Mouse (Mus musculus) heart, postnatal 0 days (tissue): ENCODE data around the gene Emilin3. TPM values are rescaled to one million over a fixed set of nuclear protein-coding genes. Genes with fewer than 3 reads are reported as not detected.

Experiments used
- ATAC-seq: fragments of 200-750 bp; cut with Nextera tagmentation; 2 replicates; pipeline ENCODE4 v1.8.0; 2017; ENCODE audit warnings: low read depth, moderate number of reproducible peaks, moderate library complexity; ENCODE audit not compliant: insufficient read depth
- DNase-seq: peaks from one replicate; pipeline ENCODE4 v3.0.0-alpha.2; 2016; ENCODE audit warnings: low spot score
- H3K27ac ChIP-seq: fragments of 300-500 bp; sonication (generic); 2 replicates; pipeline ENCODE4 v1.5.1; 2014; ENCODE audit warnings: low read depth, mild to moderate bottlenecking
- H3K27me3 ChIP-seq: fragments of 300-500 bp; sonication (generic); 2 replicates; pipeline ENCODE4 v1.6.1; 2014; ENCODE audit warnings: low read length, mixed read lengths; ENCODE audit not compliant: control insufficient read depth, insufficient read depth
- H3K36me3 ChIP-seq: fragments of 300-500 bp; sonication (generic); replicated peaks from 2 replicates; pipeline ENCODE4 v1.6.1; 2014; ENCODE audit warnings: low read length, mixed read lengths; ENCODE audit not compliant: control insufficient read depth, insufficient read depth
- H3K4me1 ChIP-seq: fragments of 300-500 bp; sonication (generic); 2 replicates; pipeline ENCODE4 v1.6.1; 2014; ENCODE audit warnings: antibody characterized with exemption; ENCODE audit not compliant: control insufficient read depth, insufficient read depth
- H3K4me2 ChIP-seq: fragments of 300-500 bp; sonication (generic); 2 replicates; pipeline ENCODE4 v1.6.1; 2014; ENCODE audit warnings: low read depth, mild to moderate bottlenecking, low read length, moderate library complexity
- H3K4me3 ChIP-seq: fragments of 300-500 bp; sonication (generic); 2 replicates; pipeline ENCODE4 v1.5.1; 2014; ENCODE audit warnings: low read depth, low read length
- H3K9ac ChIP-seq: fragments of 300-500 bp; sonication (generic); replicated peaks from 2 replicates; pipeline ENCODE4 v1.6.1; 2014; ENCODE audit warnings: low read depth, low read length, mixed read lengths
- H3K9me3 ChIP-seq: fragments of 300-500 bp; sonication (generic); replicated peaks from 2 replicates; pipeline ENCODE4 v1.6.1; 2016; ENCODE audit warnings: low read length; ENCODE audit not compliant: control insufficient read depth
- CTCF ChIP-seq: IDR thresholded peaks from 2 replicates; pipeline ENCODE4 v1.5.1; 2016; ENCODE audit warnings: antibody characterized with exemption, control low read depth, low read depth
- EP300 ChIP-seq: IDR thresholded peaks from 2 replicates; pipeline ENCODE4 v1.6.1; 2016; ENCODE audit warnings: antibody characterized with exemption, low read depth
- WGBS: fragments of 180-500 bp; shearing (Covaris S2); extraction: QIAGEN DNeasy Blood & Tissue Kit; methylation state at CpG from one replicate; pipeline ENCODE4 v1.1.7; 2014; 5-methylcytosine and 5-hydroxymethylcytosine counted together
- polyA plus RNA-seq: library from polyadenylated mRNA; unstranded; fragments of >200 nt; fragmentation: Nextera tagmentation; extraction: Ambion mirVana; gene quantifications from 2 replicates; pipeline ENCODE4 v1.2.1, GENCODE M21; 2015
- total RNA-seq: library from RNA; depleted of rRNA; stranded (reverse); fragments of >200 nt; gene quantifications from 2 replicates; pipeline ENCODE4 v1.2.3, GENCODE M21; 2014; ENCODE audit warnings: low replicate concordance

Emilin3 gene
- total and polyA plus RNA-seq, 2 experiments from 2014 or later, result 0.10 to 0.84 TPM

DNA sequence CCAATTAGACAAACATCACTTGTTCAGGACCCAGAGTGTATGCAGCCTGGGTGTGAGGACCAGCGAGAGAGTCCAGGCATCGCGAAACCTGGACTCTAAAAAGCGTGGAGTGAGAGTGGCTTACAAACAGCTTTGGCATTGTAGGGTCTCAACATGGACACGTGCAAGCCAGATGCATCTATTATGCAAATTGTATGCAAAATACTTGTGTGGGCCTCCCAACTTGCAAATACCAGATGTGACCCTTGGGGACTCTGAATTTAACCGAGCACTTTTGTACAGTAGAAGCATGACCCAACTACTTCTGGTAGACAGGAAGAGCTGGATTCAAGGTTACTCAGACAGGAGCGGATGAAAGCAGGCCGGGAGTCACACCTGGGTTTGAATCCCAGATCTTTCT is 4.6 kb upstream of the Emilin3 start:
- H3K9ac ChIP-seq, result no peak overlapping the region
- 86% methylated on average over 8 of the region's 8 CpGs for WGBS

DNA sequence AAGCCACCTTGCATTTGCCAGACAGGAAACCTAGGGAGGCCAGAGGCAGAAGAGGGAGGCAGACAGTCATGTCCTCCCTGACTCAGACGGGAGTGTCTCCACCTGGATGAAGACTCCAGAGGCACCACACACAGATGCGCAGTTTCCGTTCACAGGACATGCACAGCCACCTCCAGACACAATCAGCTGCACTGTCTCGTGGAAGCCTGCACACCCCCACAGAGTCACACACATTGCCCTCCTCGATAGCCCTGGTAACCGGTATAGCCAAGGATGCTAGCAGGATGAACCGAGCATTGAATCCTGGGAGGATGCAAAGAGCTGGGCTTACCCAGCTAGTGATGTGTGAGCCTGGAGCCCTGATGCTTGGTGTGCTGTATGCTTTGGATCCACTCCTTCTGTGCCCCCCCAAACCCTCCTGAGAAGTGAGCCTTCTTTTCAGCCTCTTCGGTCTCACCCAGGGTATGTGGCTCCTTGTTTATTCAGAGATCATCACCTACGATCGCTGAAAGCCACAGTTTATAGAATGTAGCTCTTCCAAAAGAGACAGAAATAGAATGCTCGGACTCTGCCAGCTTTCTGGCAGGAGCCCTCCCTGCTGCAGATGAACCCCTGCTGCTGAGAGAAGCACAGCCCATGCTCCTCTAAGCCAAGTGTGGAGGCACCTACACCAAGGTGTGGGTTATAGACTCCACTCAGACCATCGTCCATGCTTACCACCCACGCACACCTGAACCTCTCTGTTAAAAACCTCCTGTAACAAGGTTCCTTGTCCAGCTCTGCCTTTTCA is 3.9 kb upstream of the Emilin3 start:
- 54% methylated on average over 13 of the region's 13 CpGs for WGBS
- no peaks in the 10 kb centered on the region for H3K36me3 ChIP-seq
- no peak for ATAC-seq

More for the DNA sequence above, 4.6 kb upstream of the Emilin3 start:
- Histone ChIP-seq H3K27me3 (peaks cover 30% of the 10 kb centered on the region), H3K4me2 (no peak overlapping the region), H3K36me3 (no peaks in the 10 kb centered on the region), H3K4me3 (no peak overlapping the region), H3K4me1 (peaks cover 25% of the 10 kb centered on the region; the same call in 1 of the 2 replicates), H3K27ac (no peak overlapping the region), H3K9me3 (no peaks in the 10 kb centered on the region)
- no peak for DNase-seq
- no peak for ATAC-seq
- TF ChIP-seq EP300, result no peak
- no peak for TF ChIP-seq CTCF

GRCm38 (mm10) chr2:160914656-160915055 is 2.5 kb upstream of the Emilin3 start:
- Histone ChIP-seq H3K27ac (no peak overlapping the region), H3K9me3 (no peaks in the 10 kb centered on the region), H3K27me3 (peaks cover 50% of the 10 kb centered on the region), H3K9ac (no peak overlapping the region), H3K4me2 (no peak overlapping the region), H3K36me3 (no peaks in the 10 kb centered on the region), H3K4me1 (peaks cover 27% of the 10 kb centered on the region; the same call in 1 of the 2 replicates), H3K4me3 (no peak overlapping the region)
- DNase-seq (no peak), ATAC-seq (no peak)
- TF ChIP-seq CTCF (no peak), EP300 (no peak)
- 81% methylated on average over 9 of the region's 9 CpGs for WGBS

More for the DNA sequence above, 3.9 kb upstream of the Emilin3 start:
- TF ChIP-seq CTCF (no peak), EP300 (no peak)
- H3K9ac ChIP-seq, result no peak overlapping the region
- no peak for DNase-seq
- H3K27ac ChIP-seq, result no peak overlapping the region
- peaks cover 37% of the 10 kb centered on the region for H3K27me3 ChIP-seq
- peaks cover 27% of the 10 kb centered on the region; the same call in 1 of the 2 replicates for H3K4me1 ChIP-seq
- no peak overlapping the region for H3K4me2 ChIP-seq
- no peak overlapping the region for H3K4me3 ChIP-seq
- no peaks in the 10 kb centered on the region for H3K9me3 ChIP-seq

DNA sequence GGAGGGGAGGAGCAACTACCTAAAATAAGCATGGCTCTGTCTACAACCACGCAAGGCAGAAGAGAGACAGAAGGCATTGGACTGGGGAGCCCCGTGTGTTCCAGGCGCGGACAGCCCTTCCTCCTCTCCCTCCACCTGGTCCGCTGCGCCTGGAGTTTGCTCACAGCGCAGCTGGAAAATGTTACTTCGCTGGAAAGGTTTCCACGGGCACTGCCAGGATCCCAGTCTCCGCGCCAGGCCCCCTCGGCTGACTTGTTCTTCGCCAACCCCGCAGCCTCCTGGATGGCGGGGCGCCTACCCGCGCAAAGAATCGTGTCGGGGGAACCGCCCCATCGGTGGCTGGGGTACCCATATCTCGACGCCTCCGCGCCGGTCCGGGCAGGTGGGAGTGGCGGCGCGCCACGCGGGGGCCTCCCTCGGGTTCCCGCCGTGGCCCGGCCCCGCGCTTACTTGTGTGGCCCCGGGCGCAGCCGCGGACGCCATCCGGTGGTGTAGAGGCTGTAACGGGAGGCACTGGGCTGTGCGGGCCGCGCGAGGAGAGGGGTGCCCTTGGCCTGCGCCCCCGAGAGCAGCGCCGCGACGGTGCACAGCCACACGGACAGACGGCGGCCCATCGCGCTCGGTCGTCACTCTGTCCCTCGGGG is 448 bp downstream of the Emilin3 start:
- under 1% methylated on average over 43 of the region's 64 CpGs for WGBS
- peak overlapping the region; percentile 38; the same call in 1 of the 2 replicates for H3K9ac ChIP-seq
- H3K36me3 ChIP-seq, result no peaks in the 10 kb centered on the region
- DNase-seq (no peak), ATAC-seq (peak; percentile 13)
- peaks cover 22% of the 10 kb centered on the region; the same call in 1 of the 2 replicates for H3K4me1 ChIP-seq
- TF ChIP-seq CTCF, result no peak
- TF ChIP-seq EP300, result no peak
- H3K27me3 ChIP-seq, result peaks cover 68% of the 10 kb centered on the region
- no peaks in the 10 kb centered on the region for H3K9me3 ChIP-seq
- H3K4me2 ChIP-seq, result peak overlapping the region; percentile 84
- H3K27ac ChIP-seq, result no peak overlapping the region
- H3K4me3 ChIP-seq, result peak overlapping the region; percentile 50

- Histone ChIP-seq H3K27me3 (peaks cover 69% of the 10 kb centered on the region), H3K9me3 (no peaks in the 10 kb centered on the region), H3K27ac (no peak overlapping the region), H3K4me1 (peaks cover 16% of the 10 kb centered on the region; the same call in 1 of the 2 replicates), H3K36me3 (no peaks in the 10 kb centered on the region), H3K9ac (no peak overlapping the region), H3K4me2 (no peak overlapping the region), H3K4me3 (no peak overlapping the region)
- no peak for TF ChIP-seq CTCF
- no peak for TF ChIP-seq EP300
- no peak for ATAC-seq
- WGBS, result 88% methylated on average over 5 of the region's 5 CpGs
- no peak for DNase-seq
Observed at GRCm38 (mm10) chr2:160910633-160911032, 1.5 kb downstream of the Emilin3 start.
